Mouse (Mus musculus) frontal cortex, adult 2 months (tissue): Measurements from ENCODE around the gene Nat8f2. TPM values are rescaled to one million over a fixed set of nuclear protein-coding genes. Genes with fewer than 3 reads are reported as not detected.
"Not testable (repeated sequence)": the region's sequence is repeated elsewhere in the genome, so short reads cannot be mapped to it uniquely, and the experiment has no call there.

Experiments used
- DNase-seq, 2 experiments: peaks; one replicate each; pipeline ENCODE4 v3.0.0; 2022; ENCODE audit warnings: low spot score in 1 of 2; ENCODE audit errors: extremely low spot score in 1 of 2
- polyA plus RNA-seq: library from polyadenylated mRNA; depleted of rRNA; stranded (reverse); fragments of >200 nt; gene quantifications from 2 replicates; pipeline ENCODE4 v1.2.3, GENCODE M21; 2012; rRNA removed

Nat8f2 gene
- polyA plus RNA-seq: 0.32 TPM in 2 replicates

DNA sequence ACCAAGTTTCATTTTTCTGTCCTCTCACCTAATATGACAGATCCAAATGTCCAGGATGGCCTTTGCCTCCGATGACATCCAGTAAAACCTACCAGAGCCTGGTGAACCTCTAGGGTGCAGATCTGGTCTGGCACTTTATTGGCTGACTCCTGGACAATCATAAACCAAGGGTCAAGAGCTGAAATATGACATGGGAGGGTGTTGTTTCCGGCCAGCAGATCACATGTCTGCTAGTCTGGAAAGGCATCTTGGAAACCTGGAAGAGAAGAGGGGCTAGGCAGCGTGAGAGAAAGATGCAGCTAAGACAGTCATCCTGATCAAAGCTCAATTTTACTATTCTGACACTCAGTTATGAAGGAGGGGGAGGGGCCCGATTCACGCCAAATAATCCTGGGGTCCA, at the start of gene Nat8f2:
Gene Nat8f2 (minus strand): TSS at position 153 of the 400 bp plus-strand sequence.
- not testable (repeated sequence) for DNase-seq

DNA sequence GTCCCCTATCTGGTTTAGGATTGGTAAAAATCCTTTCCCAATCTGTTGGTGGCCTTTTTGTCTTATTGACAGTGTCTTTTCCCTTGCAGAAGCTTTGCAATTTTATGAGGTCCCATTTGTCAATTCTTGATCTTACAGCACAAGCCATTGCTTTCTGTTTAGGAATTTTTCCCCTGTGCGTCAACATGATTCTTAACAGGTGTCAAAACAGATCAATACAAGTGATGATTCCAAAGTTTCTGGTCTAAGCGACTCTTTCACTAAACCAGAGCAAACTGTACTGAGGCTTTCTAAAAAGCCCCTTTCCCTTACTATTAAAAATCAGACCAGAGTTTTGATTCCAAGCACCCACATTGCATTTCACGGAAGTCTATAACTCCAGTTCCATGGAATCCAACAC, 49.4 kb upstream of the Nat8f2 start:
- not testable (repeated sequence) for DNase-seq

DNA sequence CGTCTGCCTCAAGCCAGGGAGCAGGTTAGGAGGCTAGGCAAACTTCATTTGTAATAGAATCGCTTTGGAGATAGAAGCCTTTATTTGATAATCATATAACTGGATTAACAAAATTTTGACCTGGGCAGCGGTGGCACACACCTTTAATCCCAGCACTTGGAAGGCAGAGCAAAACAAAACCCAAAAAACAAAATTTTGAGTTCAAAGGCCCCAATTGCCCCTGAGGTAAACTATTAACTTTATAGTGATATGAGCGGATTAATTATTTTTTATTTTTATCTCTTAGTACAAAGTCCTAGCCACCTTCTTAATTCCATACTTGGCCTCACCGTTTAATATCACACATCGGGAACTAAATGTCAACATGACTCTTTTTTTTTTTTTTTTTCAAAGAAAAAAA, 47.6 kb upstream of the Nat8f2 start:
- no peak for DNase-seq

DNA sequence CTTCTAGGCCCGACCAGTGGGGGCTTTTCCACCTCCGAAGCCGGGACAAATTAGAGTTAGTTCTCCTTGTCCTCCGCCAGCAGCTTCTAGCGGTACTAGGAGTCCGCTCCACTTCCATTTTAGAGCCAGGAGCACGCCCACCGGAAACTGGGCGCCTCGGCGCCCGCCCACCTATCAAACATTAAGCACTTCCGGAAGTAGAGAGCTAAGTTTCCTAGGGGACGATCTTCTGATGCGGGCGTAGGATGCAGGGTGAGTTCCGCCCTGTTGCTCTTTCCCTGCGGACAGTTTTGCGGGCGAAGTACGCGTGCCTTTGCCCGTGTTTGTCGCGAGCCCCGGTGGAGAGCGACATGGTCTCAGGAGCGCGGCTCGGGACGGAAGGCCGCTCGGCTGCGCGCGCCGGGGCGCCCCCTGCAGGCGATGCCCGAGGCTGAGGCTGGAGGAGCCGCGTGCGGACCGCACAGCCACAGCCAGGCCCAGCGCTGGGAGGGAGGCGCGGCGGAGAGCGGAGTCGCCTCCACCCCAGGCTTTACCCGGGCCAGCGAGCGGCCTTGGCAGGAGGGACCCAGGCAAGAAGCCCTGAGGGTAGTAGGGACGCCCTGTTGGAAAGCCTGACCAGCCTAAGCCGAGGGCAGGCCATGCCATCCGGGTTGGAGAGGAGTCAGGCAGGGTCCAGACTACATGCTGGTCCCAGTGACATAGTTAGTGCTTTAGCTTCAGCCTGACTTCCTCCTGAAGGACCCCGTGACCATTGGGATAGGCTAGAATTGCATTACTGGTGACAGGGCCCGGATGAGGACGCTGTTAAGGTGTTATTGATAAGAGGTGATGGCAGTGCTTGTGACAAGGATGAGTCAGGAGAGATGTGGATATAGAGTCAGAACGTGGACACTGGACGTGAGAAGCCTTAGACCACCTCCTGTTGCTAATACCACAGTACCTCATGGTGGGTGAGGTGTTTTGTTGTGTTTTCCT, 46.9 kb upstream of the Nat8f2 start, which contains the start of gene Nat8f1:
Gene Nat8f1 (minus strand): TSS at position 149 of the 975 bp plus-strand sequence.
- DNase-seq: peak; percentile 81 to 86

DNA sequence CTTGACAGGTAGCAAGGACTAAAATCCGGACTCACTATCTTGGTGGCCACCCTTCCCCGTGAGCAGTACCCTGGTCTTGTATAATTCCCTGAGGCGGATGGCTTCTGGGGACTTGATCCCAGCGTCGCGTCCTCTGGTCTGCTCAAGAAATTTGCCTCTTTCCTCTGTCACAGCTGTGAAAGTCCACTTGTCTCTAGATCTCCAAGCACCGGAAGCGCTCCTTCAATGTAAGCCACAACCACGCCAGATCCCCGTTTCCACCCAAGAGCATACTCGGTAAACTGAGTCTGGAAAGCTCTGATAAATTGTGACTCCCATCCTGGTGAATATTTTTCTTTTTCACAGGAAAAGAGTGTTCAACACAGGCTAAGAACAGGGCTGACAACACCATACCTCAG, 46.2 kb upstream of the Nat8f2 start:
- DNase-seq: no peak

DNA sequence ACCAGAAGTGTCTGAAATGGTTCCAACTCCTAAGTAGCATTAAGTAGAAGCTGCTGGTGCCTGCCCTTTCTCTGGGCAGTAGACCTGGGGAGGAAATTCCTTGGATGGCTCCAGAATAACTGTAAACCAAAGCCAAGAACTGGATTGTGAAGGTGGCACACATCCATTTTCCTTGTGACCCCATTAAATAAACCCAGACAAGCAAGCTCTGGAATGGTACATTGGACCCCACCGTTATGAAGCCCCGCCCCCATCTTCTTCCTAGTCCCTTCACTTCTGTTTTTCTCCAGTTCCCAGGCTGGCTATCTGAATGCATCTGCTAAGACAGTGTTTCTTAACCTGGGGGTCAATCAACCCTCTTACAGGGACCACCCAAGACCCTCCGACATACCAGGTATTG, 42.6 kb upstream of the Nat8f2 start, which contains the start of gene Tprkb:
Gene Tprkb (plus strand): TSS at position 279 of the 400 bp plus-strand sequence.
- no peak for DNase-seq

DNA sequence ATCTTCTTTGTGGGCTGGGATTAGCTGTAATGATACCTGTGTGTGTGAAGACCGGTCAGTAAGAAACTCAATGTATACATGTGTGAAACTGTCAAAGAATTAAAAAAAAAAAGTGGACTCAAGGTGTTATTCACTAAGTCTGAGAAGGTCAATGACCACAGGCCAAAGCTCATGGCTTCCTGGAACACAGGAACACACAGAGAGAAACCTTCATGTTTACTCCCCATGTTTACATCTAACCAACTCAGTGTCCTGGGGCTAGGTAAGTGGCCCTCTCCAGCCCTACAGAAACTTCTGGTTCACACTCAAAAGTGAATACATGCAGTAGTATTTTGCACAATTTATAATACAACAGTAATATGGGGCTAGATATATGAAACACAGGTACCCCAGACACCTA, 40.7 kb upstream of the Nat8f2 start:
- no peak for DNase-seq

DNA sequence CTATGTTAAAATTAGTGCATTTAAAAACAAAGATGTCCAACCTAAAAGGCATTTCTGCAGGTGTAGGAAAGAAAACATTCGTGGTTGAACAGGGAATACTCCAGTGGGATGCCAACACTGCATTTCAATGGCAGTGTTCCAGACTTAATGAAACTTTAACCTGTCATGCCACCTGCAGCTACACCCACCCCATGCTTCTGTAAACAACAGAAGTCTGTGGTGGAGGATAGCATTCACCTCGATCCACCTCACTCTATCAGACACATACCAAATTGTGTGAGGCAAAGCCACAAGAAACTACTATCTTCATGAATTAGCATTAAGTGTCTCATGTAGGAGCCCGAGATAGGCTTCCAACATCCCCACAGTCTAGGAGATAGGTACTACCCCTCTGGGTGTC, 39.4 kb upstream of the Nat8f2 start:
- no peak for DNase-seq

DNA sequence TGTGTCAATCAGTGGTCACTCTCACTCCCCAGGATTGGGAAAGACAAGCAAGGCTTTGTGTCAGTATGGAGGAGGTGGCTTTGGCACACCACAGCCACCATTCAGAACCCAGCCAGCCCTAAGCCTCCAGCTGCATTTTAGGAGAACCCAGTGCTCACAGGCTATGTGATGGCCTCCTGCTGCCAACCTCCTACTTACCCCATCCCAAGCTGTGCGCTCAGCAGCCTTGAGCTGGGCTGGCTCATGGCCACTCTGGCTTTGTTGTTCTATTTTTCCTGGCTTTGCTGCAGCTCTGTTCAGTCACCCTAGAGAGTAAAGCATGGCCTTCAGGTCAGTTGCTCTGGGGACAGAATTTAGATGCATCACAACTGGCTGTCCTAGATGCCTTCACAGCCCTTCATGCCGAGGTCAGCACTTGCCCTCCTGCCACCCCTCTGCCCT, 38.0 kb upstream of the Nat8f2 start:
- peak; percentile 62 to 64 for DNase-seq

DNA sequence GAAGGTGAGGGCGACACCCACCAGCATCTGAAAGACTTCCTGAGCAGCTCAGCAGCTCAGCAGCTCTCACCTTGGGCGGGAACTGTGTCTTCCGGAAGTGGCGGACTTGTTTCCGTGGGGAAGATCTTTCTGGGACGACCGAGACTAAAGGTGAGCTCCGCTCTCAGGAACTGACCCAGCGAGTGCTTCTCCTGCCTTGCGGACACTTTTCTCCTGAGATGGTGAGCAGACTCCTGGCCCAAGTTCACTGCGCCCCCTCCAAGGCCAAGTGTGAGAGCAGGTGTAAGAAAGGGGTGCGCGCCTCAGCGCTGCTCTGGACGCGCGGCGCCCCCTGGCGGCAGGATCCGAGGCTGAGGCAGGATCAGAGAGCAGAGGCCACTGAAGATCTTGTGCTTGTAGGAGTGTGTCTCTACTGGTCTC, 35.7 kb upstream of the Nat8f2 start, which contains the start of gene Nat8f4:
Gene Nat8f4 (minus strand): TSS at position 243 of the 420 bp plus-strand sequence.
- peak; percentile 66 to 89 for DNase-seq

DNA sequence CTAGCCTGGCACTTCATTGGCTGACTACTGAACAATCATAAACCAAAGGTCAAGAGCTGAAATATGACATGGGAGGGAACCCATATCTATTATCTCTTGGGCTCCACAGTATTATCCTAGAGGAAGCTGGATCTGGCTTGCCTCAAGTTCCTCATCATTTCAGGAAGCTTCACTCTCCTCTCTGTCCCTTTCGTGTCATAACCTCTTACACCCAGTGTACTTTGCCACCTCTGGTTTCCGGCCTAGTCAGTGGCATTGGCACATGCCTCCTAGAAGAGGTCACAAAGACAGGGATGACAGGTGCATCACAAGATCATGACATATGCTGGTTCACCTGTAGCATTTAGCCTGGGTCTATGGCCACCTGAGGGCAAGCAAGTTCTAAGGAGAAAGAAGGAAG, 33.3 kb upstream of the Nat8f2 start:
- DNase-seq: no peak

DNA sequence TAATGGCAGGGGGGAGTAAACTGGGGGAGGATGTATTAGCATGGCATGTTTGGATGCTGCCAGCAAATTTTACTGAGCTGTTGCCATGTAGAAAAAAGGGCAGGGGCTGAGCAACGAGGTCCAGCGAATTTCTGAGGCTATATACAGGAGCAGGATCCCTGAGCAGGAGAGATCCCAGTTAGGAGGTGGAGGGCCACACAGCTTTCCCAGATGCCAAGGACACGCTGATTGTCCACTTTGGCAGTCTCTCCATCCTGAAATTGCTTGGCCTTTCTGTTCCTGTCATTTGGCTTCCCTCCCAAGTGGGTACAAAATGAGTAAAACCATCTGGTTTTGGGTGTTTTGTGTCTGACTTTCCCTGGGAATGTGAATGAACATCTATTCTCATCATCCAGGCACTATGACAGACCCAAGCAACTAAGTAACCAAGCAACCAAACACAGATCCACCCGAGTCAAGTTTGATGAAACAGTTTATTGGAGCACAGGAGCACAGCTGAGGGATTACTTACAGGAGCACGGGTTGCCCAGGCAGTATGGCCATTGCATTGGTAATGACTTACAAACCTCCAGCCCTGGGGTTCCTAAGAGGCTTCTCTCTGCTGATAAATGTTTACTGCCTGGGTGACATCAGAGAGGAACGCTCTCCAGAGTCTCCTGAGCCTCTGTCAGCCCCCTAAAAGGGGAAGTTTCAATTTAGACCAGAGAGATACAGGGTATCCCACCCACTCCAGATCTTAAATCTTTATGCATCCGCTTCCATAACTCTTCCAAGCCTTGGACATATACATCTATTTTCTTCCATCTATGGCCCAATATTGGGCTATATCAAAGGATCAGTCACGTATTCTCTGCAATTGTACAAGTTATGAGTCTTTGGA, 29.9 kb upstream of the Nat8f2 start:
- DNase-seq: not testable (repeated sequence)

DNA sequence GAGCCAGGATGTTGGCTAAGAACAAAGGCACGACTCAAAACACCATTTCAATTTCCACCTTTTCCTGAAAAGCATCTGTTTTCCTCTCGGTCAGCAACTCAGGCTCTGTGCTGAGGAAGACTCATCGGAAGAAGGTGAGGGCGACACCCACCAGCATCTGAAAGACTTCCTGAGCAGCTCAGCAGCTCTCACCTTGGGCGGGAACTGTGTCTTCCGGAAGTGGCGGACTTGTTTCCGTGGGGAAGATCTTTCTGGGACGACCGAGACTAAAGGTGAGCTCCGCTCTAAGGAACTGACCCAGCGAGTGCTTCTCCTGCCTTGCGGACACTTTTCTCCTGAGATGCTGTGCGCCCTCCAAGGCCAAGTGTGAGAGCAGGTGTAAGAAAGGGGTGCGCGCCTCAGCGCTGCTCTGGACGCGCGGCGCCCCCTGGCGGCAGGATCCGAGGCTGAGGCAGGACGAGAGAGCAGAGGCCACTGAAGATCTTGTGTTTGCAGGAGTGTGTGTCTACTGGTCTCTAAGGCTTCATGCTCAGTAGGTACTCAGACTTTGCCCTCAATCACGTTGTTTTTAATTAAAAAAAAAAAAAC, 26.2 kb upstream of the Nat8f2 start:
- DNase-seq: peak in 1 of 2 experiments; percentile 33

DNA sequence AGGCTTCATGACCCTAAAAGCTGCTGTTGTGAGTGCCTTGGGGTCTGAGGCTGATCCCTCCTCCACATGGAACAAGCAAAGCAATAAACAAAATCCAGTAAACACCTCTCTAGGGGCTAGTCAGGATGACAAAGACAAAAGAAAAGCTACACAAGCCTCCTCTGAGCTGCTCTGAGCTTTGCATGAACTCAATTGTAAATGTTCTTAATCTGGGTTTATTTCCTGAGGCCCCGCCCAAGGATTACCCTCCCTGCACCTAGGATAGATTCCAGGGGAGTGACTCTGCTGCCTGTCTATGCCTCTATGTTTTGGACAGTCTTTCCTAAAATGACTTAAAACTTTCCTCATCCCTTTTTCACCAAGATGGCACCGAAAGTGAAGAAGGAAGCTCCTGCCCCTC, 20.0 kb upstream of the Nat8f2 start:
- no peak for DNase-seq

DNA sequence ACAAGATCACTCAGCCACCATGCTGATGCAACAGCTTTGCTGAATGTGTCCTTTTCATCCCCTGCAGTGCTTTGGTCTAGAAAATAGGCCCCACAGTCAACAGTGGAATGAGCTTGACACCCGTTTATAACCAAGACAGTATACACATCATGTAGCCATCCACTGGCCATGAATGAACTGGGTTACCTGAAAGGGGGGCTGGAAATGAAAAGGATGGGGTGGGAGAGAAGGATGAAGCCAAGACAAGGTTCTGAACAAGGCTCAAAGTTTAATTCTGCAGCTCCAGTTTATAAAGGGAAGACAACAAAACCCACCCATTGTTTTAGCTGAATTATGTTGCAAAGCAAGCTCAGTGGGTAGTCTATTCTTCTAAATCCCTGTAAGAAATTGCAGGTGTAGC, 15.4 kb upstream of the Nat8f2 start:
- no peak for DNase-seq

DNA sequence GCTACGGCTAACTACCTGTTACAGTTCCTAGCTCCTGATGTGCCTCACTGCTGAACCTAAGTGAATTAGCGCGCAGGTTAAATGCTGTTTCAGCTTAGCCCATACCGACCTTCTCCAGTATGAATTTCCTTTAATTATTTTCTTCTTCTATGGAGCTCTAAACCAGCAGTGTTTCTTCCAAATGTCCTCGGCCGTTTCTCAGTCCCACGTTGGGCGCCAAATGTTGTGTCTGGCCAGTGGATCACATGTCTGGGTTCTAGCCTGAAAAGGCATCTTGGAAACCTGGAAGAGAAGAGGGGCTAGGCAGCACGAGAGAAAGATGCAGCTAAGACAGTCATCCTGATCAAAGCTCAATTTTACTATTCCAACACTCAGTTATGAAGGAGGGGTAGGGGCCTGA, 14.3 kb upstream of the Nat8f2 start:
- not testable (repeated sequence) for DNase-seq

DNA sequence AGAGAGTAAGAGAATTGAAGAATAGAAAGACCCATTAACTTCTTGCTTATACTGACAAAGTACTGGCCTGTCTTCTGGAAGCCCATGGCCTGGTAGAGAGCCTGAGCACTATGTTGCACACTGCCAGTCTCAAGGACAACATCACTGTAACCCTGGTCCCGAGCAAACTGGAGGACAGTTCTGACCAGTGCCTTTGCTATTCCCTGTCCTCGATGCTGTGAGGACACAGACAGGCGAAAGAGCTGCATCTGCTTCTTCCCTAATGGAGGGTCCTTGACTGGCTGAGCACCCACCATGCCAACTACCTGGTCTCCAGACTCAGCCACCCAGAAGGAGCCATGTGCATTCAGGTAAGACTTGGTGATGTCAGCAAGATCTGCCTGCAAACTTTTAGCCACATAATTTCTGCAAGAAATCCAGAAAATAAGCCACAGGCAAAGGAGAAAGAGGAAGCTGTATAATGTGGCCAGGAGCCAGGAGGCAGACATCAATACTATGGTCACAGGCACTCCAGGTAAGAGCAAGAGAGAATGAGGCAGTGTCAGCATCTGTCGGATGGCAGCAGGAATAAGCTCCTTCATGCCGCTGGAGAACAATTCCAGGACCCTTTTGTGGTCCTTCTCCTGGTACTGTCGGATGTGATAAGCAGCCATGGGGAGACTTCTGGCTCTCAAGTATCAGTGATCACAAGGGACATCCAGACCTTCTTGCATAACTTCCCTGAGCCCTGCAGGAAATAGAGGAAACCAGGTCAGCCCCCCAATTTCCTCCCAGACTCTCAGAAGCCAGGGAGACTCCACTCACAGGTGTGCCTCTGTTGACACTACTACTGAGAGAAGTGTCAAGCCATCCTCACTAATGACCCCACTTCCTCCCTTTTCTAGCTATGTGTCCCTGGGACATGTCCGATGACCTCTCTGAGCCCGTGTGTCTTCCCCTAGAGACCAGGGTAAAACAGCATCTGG, 950 bp downstream of the Nat8f2 start:
- DNase-seq: no peak

DNA sequence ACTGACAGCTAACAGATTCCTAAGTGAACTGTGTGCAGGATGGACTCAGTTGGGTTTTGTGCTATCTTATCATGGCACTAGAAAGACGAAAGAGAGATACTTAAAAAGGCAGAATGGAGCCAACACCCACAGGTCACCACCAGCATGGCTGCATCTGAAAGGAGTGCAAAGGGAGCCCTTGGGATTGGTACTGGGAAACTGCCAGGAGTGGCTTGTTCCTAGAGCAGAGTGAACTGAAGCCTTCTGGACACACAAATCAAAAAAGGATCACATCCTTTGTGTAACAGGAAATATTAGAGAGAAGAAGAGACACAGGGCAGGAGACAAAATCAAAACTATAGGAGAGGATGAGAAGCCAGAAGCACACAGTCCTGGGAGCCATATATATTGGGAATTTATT, 2.0 kb downstream of the Nat8f2 start:
- DNase-seq: not testable (repeated sequence)

DNA sequence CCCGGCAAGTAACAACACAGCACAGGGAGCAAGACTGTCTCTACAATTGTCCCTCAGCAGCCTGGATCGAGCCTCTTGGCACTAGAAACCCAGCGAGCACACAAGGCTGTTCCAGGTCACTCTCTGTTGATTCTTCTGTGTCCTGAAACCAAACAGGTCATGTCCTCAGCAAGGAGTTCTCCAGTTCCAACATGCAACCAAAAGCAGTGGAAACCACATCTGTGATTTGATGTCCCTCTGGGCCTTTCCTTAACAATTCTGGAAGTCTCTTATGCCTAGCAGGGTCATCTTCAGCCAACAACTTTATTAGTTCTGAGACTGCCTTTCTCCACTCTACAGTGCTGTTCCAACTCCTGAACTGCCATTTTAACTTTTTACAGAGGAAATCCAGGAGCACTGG, 2.8 kb downstream of the Nat8f2 start:
- DNase-seq: not testable (repeated sequence)
